Mouse (Mus musculus) layer of hippocampus, adult 9-10 months (tissue): Measurements from ENCODE around the gene Gja10.

Experiments used
- DNase-seq: peaks from one replicate; pipeline ENCODE4 v3.0.0; 2022; ENCODE audit warnings: low spot score

The Gja10 gene

GRCm38 (mm10) chr4:32602660-32603059 lies at the start of gene Gja10:
TSS of gene Gja10 (minus strand) at chr4:32602760.
- DNase-seq = no peak

GRCm38 (mm10) chr4:32651669-32652068 lies 49.1 kb upstream of the Gja10 start:
- no peak for DNase-seq

GRCm38 (mm10) chr4:32621637-32622036 lies 19.1 kb upstream of the Gja10 start:
- no peak for DNase-seq

- DNase-seq = peak; percentile 100
Measured at GRCm38 (mm10) chr4:32615034-32615881, 12.7 kb upstream of the Gja10 start, which contains the start of gene Casp8ap2. TSS of gene Casp8ap2 (plus strand) at chr4:32615451.

- no peak for DNase-seq
Measured at GRCm38 (mm10) chr4:32601135-32601534, 1.4 kb downstream of the Gja10 start.

GRCm38 (mm10) chr4:32588237-32588636 lies 14.3 kb downstream of the Gja10 start:
- no peak for DNase-seq

GRCm38 (mm10) chr4:32587543-32587942 lies 15.0 kb downstream of the Gja10 start:
- DNase-seq = no peak

- DNase-seq = no peak
Measured at GRCm38 (mm10) chr4:32586596-32586995, 16.0 kb downstream of the Gja10 start.

- no peak for DNase-seq
Measured at GRCm38 (mm10) chr4:32584181-32584580, 18.4 kb downstream of the Gja10 start.

- no peak for DNase-seq
Measured at GRCm38 (mm10) chr4:32579850-32580249, 22.7 kb downstream of the Gja10 start.

GRCm38 (mm10) chr4:32575165-32575564 lies 27.4 kb downstream of the Gja10 start:
- DNase-seq = no peak

GRCm38 (mm10) chr4:32574604-32575003 lies 28.0 kb downstream of the Gja10 start:
- DNase-seq = no peak

GRCm38 (mm10) chr4:32573586-32573985 lies 29.0 kb downstream of the Gja10 start:
- no peak for DNase-seq

- no peak for DNase-seq
Measured at GRCm38 (mm10) chr4:32572118-32572517, 30.4 kb downstream of the Gja10 start.

GRCm38 (mm10) chr4:32571441-32571840 lies 31.1 kb downstream of the Gja10 start:
- DNase-seq = no peak

GRCm38 (mm10) chr4:32570939-32571317 lies 31.6 kb downstream of the Gja10 start:
- DNase-seq = no peak

- peak; percentile 43 for DNase-seq
Measured at GRCm38 (mm10) chr4:32569995-32570938, 32.3 kb downstream of the Gja10 start.

- no peak for DNase-seq
Measured at GRCm38 (mm10) chr4:32569054-32569453, 33.5 kb downstream of the Gja10 start.

- no peak for DNase-seq
Measured at GRCm38 (mm10) chr4:32564918-32565317, 37.6 kb downstream of the Gja10 start.

- no peak for DNase-seq
Measured at GRCm38 (mm10) chr4:32564416-32564815, 38.1 kb downstream of the Gja10 start.

GRCm38 (mm10) chr4:32562319-32563115 lies 40.0 kb downstream of the Gja10 start:
- DNase-seq = no peak

GRCm38 (mm10) chr4:32561555-32562095 lies 40.9 kb downstream of the Gja10 start:
- DNase-seq = no peak
